Mouse (Mus musculus): ENCODE results near the gene Hist2h3c1. TPM values are rescaled to one million over a fixed set of nuclear protein-coding genes. Genes with fewer than 3 reads are reported as not detected.
A peak's percentile ranks its signal among the peaks of the same experiment; 100 is the strongest.
"Not testable (repeated sequence)": the region's sequence is repeated elsewhere in the genome, so short reads cannot be mapped to it uniquely, and the experiment has no call there.

Hist2h3c1 gene
- polyA plus RNA-seq, 1 experiment from 2014 or later, result 4.9 TPM

GRCm38 (mm10) chr3:96239949-96240798, 6.3 kb upstream of the Hist2h3c1 start, which contains the start of gene Hist2h2aa2:
Gene Hist2h2aa2 (minus strand): TSS chr3:96240276.
- WGBS (ENCODE audit: insufficient replicate concordance), result 5% methylated on average over 18 of the region's 85 CpGs
- Histone ChIP-seq H3K4me3 (ENCODE audit: low read depth, low read length) (peak within 1 kb of the TSS; percentile 39), H3K27ac (ENCODE audit: low read length) (peak within 1 kb of the TSS; percentile 91), H3K4me2 (ENCODE audit: low read depth, low read length) (peak within 1 kb of the TSS; percentile 63), H3K9ac (ENCODE audit: low read depth, low read length) (peak within 1 kb of the TSS; percentile 63), H3K4me1 (ENCODE audit: control insufficient read depth, low read depth, low read length) (peaks cover 43% of the 10 kb centered on the region)
- not testable (repeated sequence) for H3K9me3 ChIP-seq (replicated peaks; ENCODE audit: control insufficient read depth, low read length); H3K27me3 ChIP-seq (ENCODE audit: control insufficient read depth, insufficient read depth, low read depth, low read length); H3K36me3 ChIP-seq (ENCODE audit: control insufficient read depth, insufficient read depth)
- peak; percentile 66 for ATAC-seq (ENCODE audit: low read depth)

- Histone ChIP-seq H3K27me3 (ENCODE audit: control insufficient read depth, insufficient read depth, low read depth, low read length) (no peaks in the 10 kb centered on the region), H3K27ac (ENCODE audit: low read length) (peak overlapping the region; percentile 91), H3K9ac (ENCODE audit: low read depth, low read length) (peak overlapping the region; percentile 63), H3K4me2 (ENCODE audit: low read depth, low read length) (peak overlapping the region; percentile 63), H3K4me3 (ENCODE audit: low read depth, low read length) (peak overlapping the region; percentile 36), H3K9me3 (replicated peaks; ENCODE audit: control insufficient read depth, low read length) (no peaks in the 10 kb centered on the region), H3K36me3 (ENCODE audit: control insufficient read depth, insufficient read depth) (no peaks in the 10 kb centered on the region), H3K4me1 (ENCODE audit: control insufficient read depth, low read depth, low read length) (peaks cover 42% of the 10 kb centered on the region)
- 76% methylated on average over 9 of the region's 9 CpGs for WGBS (ENCODE audit: insufficient replicate concordance)
- no peak for ATAC-seq (ENCODE audit: low read depth)
Observed at GRCm38 (mm10) chr3:96240799-96241197, 5.7 kb upstream of the Hist2h3c1 start.

GRCm38 (mm10) chr3:96243921-96244572, 2.4 kb upstream of the Hist2h3c1 start:
- H3K4me1 ChIP-seq (ENCODE audit: control insufficient read depth, low read depth, low read length), result peaks cover 33% of the 10 kb centered on the region
- no peak for ATAC-seq (ENCODE audit: low read depth)
- H3K36me3 ChIP-seq (ENCODE audit: control insufficient read depth, insufficient read depth), result no peaks in the 10 kb centered on the region
- H3K27me3 ChIP-seq (ENCODE audit: control insufficient read depth, insufficient read depth, low read depth, low read length), result no peaks in the 10 kb centered on the region
- H3K4me2 ChIP-seq (ENCODE audit: low read depth, low read length), result peak overlapping the region; percentile 68
- peak overlapping the region; percentile 72 for H3K9ac ChIP-seq (ENCODE audit: low read depth, low read length)
- H3K27ac ChIP-seq (ENCODE audit: low read length), result peak overlapping the region; percentile 96
- H3K9me3 ChIP-seq (replicated peaks; ENCODE audit: control insufficient read depth, low read length), result no peaks in the 10 kb centered on the region
- WGBS (ENCODE audit: insufficient replicate concordance), result 59% methylated on average over 7 of the region's 7 CpGs
- peak overlapping the region; percentile 61 for H3K4me3 ChIP-seq (ENCODE audit: low read depth, low read length)

- peak within 1 kb of the TSS; percentile 61 for H3K4me3 ChIP-seq (ENCODE audit: low read depth, low read length)
- ATAC-seq (ENCODE audit: low read depth), result peak; percentile 70
- H3K36me3 ChIP-seq (ENCODE audit: control insufficient read depth, insufficient read depth); H3K9me3 ChIP-seq (replicated peaks; ENCODE audit: control insufficient read depth, low read length); H3K27me3 ChIP-seq (ENCODE audit: control insufficient read depth, insufficient read depth, low read depth, low read length): not testable (repeated sequence)
- WGBS (ENCODE audit: insufficient replicate concordance), result 0% methylated on average over 25 of the region's 88 CpGs
- H3K27ac ChIP-seq (ENCODE audit: low read length), result peak within 1 kb of the TSS; percentile 96
- H3K4me2 ChIP-seq (ENCODE audit: low read depth, low read length), result peak within 1 kb of the TSS; percentile 68
- peaks cover 42% of the 10 kb centered on the region for H3K4me1 ChIP-seq (ENCODE audit: control insufficient read depth, low read depth, low read length)
- peak within 1 kb of the TSS; percentile 72 for H3K9ac ChIP-seq (ENCODE audit: low read depth, low read length)
Observed at GRCm38 (mm10) chr3:96245003-96245886, 1.2 kb upstream of the Hist2h3c1 start, which contains the start of gene Hist2h2aa1. Gene Hist2h2aa1 (plus strand): TSS chr3:96245497.

GRCm38 (mm10) chr3:96246018-96246417, 467 bp upstream of the Hist2h3c1 start:
- Histone ChIP-seq H3K4me1 (ENCODE audit: control insufficient read depth, low read depth, low read length) (peaks cover 45% of the 10 kb centered on the region), H3K27ac (ENCODE audit: low read length) (peak overlapping the region; percentile 85), H3K4me3 (ENCODE audit: low read depth, low read length) (peak overlapping the region; percentile 38; the same call in 1 of the 2 replicates)
- 0% methylated on average over 10 of the region's 21 CpGs for WGBS (ENCODE audit: insufficient replicate concordance)
- H3K9ac ChIP-seq (ENCODE audit: low read depth, low read length); H3K4me2 ChIP-seq (ENCODE audit: low read depth, low read length); H3K9me3 ChIP-seq (replicated peaks; ENCODE audit: control insufficient read depth, low read length); H3K27me3 ChIP-seq (ENCODE audit: control insufficient read depth, insufficient read depth, low read depth, low read length); H3K36me3 ChIP-seq (ENCODE audit: control insufficient read depth, insufficient read depth); ATAC-seq (ENCODE audit: low read depth): not testable (repeated sequence)

GRCm38 (mm10) chr3:96247356-96248140, 1.1 kb downstream of the Hist2h3c1 start:
- Histone ChIP-seq H3K4me1 (ENCODE audit: control insufficient read depth, low read depth, low read length) (peaks cover 36% of the 10 kb centered on the region), H3K9ac (ENCODE audit: low read depth, low read length) (peak overlapping the region; percentile 80), H3K9me3 (replicated peaks; ENCODE audit: control insufficient read depth, low read length) (no peaks in the 10 kb centered on the region), H3K4me2 (ENCODE audit: low read depth, low read length) (peak overlapping the region; percentile 49), H3K4me3 (ENCODE audit: low read depth, low read length) (peak overlapping the region; percentile 69), H3K36me3 (ENCODE audit: control insufficient read depth, insufficient read depth) (no peaks in the 10 kb centered on the region), H3K27me3 (ENCODE audit: control insufficient read depth, insufficient read depth, low read depth, low read length) (no peaks in the 10 kb centered on the region), H3K27ac (ENCODE audit: low read length) (peak overlapping the region; percentile 95)
- 3% methylated on average over 11 of the region's 11 CpGs for WGBS (ENCODE audit: insufficient replicate concordance)
- no peak for ATAC-seq (ENCODE audit: low read depth)

GRCm38 (mm10) chr3:96248141-96249033, 1.9 kb downstream of the Hist2h3c1 start:
- Histone ChIP-seq H3K9me3 (replicated peaks; ENCODE audit: control insufficient read depth, low read length) (no peaks in the 10 kb centered on the region), H3K4me3 (ENCODE audit: low read depth, low read length) (peak overlapping the region; percentile 69), H3K9ac (ENCODE audit: low read depth, low read length) (peak overlapping the region; percentile 80), H3K27me3 (ENCODE audit: control insufficient read depth, insufficient read depth, low read depth, low read length) (no peaks in the 10 kb centered on the region), H3K36me3 (ENCODE audit: control insufficient read depth, insufficient read depth) (no peaks in the 10 kb centered on the region), H3K4me2 (ENCODE audit: low read depth, low read length) (peak overlapping the region; percentile 49), H3K27ac (ENCODE audit: low read length) (peak overlapping the region; percentile 95), H3K4me1 (ENCODE audit: control insufficient read depth, low read depth, low read length) (peaks cover 34% of the 10 kb centered on the region)
- 45% methylated on average over 6 of the region's 6 CpGs for WGBS (ENCODE audit: insufficient replicate concordance)
- ATAC-seq (ENCODE audit: low read depth), result no peak
